Mouse (Mus musculus): Measurements from ENCODE around the gene Metap2. TPM values are rescaled to one million over a fixed set of nuclear protein-coding genes. Genes with fewer than 3 reads are reported as not detected.

The Metap2 gene
- total RNA-seq, 1 experiment = 206 TPM

DNA sequence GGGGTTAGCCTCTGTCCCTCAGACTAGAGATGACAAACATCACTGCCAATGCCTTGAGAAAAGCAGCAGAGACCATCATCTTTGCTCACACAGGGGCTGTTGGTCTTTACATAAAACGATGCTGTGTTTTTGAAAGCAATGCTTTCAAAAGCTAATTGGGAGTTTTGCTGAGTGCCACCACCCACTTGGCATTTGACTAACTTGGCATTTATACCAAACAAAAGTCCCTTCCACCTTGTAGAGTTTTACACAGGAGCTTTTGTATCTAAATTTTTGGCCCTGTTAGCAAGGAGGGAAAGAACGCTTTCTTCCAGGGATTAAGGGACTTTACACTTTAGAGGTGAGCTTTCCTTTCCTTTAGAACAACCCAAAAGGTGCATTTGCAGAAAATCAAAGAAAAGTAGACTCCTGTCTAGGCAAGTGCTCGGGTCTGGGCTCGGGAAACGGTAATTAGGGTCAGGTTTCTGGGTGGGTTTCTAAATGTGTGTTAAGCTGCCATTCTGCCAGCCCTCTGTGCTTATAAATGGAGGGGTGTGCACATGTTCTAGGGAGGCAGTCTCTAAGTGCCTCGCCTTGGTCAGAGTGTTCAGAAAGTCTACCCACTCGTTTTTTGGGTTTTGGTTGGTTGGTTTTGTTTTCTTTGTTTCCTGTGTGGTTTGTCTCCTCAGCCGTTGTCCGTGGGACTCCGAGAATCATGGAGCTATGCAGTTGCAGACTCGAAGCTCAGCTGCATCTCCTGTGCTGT, 18.8 kb upstream of the Metap2 start:
- H3K27ac ChIP-seq (ENCODE audit: insufficient read depth, low read depth, low read length, poor library complexity, severe bottlenecking) = no peak overlapping the region
- no peaks in the 10 kb centered on the region for H3K36me3 ChIP-seq (ENCODE audit: control insufficient read depth, insufficient read depth, low read length, poor library complexity, severe bottlenecking)
- H3K4me1 ChIP-seq (ENCODE audit: control insufficient read depth in 2 of 2, insufficient read depth in 2 of 2, low read length in 2 of 2, poor library complexity in 1 of 2) = peaks cover 0 to 5% of the 10 kb centered on the region in 2 experiments; a peak in 1 of 4 replicates
- no peak for TF ChIP-seq HCFC1 (IDR thresholded peaks at IDR 0.05; ENCODE audit: borderline replicate concordance, insufficient read depth, low read length)
- no peak for TF ChIP-seq CHD2 (IDR thresholded peaks at IDR 0.05; ENCODE audit: low read depth, low read length)
- no peak for TF ChIP-seq ZC3H11A (IDR thresholded peaks at IDR 0.05; ENCODE audit: borderline replicate concordance, low read depth, low read length)
- no peak for TF ChIP-seq ZNF384 (IDR thresholded peaks at IDR 0.05; ENCODE audit: low read depth, low read length)
- H3K9ac ChIP-seq (ENCODE audit: insufficient read depth, low read depth, low read length, poor library complexity, severe bottlenecking) = no peak overlapping the region
- no peak for DNase-seq (ENCODE audit: low read depth, low spot score)
- no peaks in the 10 kb centered on the region for H3K9me3 ChIP-seq (ENCODE audit: control insufficient read depth, insufficient read depth, low read depth, low read length)
- in situ Hi-C loops (cut with MboI; ENCODE audit: low sequenced_read_pairs in 2 of 2, unreplicated experiment in 2 of 2) = no loop called here
- no peak overlapping the region for H3K4me3 ChIP-seq (ENCODE audit: insufficient read depth in 1 of 2, low read depth in 1 of 2, low read length in 2 of 2, poor library complexity in 1 of 2, severe bottlenecking in 1 of 2)

DNA sequence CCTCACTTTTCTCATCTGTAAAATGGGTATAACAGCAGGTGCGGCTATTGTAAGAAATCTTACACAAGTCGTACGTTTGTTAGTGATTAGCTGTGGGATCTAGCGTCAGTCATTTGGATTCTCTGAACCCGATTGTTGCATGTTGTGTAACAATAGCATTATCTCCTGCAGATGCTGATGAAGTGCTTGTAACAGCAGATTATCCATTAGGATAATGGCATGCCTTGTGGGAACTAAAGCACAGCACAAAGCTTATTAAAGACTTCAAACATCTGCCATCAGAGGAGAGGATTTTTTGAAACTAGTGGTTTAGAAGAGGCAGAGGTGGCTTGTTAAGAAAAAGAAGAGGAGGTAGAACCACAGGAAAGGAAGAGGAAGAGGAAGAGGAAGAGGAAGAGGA, 16.6 kb upstream of the Metap2 start:
- Histone ChIP-seq H3K9ac (ENCODE audit: insufficient read depth, low read depth, low read length, poor library complexity, severe bottlenecking) (no peak overlapping the region), H3K36me3 (ENCODE audit: control insufficient read depth, insufficient read depth, low read length, poor library complexity, severe bottlenecking) (no peaks in the 10 kb centered on the region), H3K9me3 (ENCODE audit: control insufficient read depth, insufficient read depth, low read depth, low read length) (no peaks in the 10 kb centered on the region), H3K4me3 (ENCODE audit: insufficient read depth in 1 of 2, low read depth in 1 of 2, low read length in 2 of 2, poor library complexity in 1 of 2, severe bottlenecking in 1 of 2) (no peak overlapping the region), H3K27ac (ENCODE audit: insufficient read depth, low read depth, low read length, poor library complexity, severe bottlenecking) (no peak overlapping the region), H3K4me1 (ENCODE audit: control insufficient read depth in 2 of 2, insufficient read depth in 2 of 2, low read length in 2 of 2, poor library complexity in 1 of 2) (peaks cover 0 to 5% of the 10 kb centered on the region in 2 experiments; a peak in 2 of 4 replicates)
- no peak for DNase-seq (ENCODE audit: low read depth, low spot score)
- TF ChIP-seq ZNF384 (IDR thresholded peaks at IDR 0.05; ENCODE audit: low read depth, low read length) (no peak), CHD2 (IDR thresholded peaks at IDR 0.05; ENCODE audit: low read depth, low read length) (no peak), MAFK (IDR thresholded peaks at IDR 0.05; ENCODE audit: insufficient read depth, low read depth, low read length) (no peak), HCFC1 (IDR thresholded peaks at IDR 0.05; ENCODE audit: borderline replicate concordance, insufficient read depth, low read length) (no peak), ZC3H11A (IDR thresholded peaks at IDR 0.05; ENCODE audit: borderline replicate concordance, low read depth, low read length) (no peak)
- in situ Hi-C loops (cut with MboI; ENCODE audit: low sequenced_read_pairs in 2 of 2, unreplicated experiment in 2 of 2) = no loop called here

GRCm38 (mm10) chr10:93912917-93913316, 16.0 kb upstream of the Metap2 start:
- TF ChIP-seq HCFC1 (IDR thresholded peaks at IDR 0.05; ENCODE audit: borderline replicate concordance, insufficient read depth, low read length) (no peak), ZNF384 (IDR thresholded peaks at IDR 0.05; ENCODE audit: low read depth, low read length) (no peak), MAFK (IDR thresholded peaks at IDR 0.05; ENCODE audit: insufficient read depth, low read depth, low read length) (no peak), CHD2 (IDR thresholded peaks at IDR 0.05; ENCODE audit: low read depth, low read length) (no peak), ZC3H11A (IDR thresholded peaks at IDR 0.05; ENCODE audit: borderline replicate concordance, low read depth, low read length) (no peak)
- H3K27ac ChIP-seq (ENCODE audit: insufficient read depth, low read depth, low read length, poor library complexity, severe bottlenecking) = no peak overlapping the region
- H3K4me3 ChIP-seq (ENCODE audit: insufficient read depth in 1 of 2, low read depth in 1 of 2, low read length in 2 of 2, poor library complexity in 1 of 2, severe bottlenecking in 1 of 2) = no peak overlapping the region
- no peak for DNase-seq (ENCODE audit: low read depth, low spot score)
- peaks cover 2 to 5% of the 10 kb centered on the region in 2 experiments; a peak in 2 of 4 replicates for H3K4me1 ChIP-seq (ENCODE audit: control insufficient read depth in 2 of 2, insufficient read depth in 2 of 2, low read length in 2 of 2, poor library complexity in 1 of 2)
- H3K9me3 ChIP-seq (ENCODE audit: control insufficient read depth, insufficient read depth, low read depth, low read length) = no peaks in the 10 kb centered on the region
- H3K36me3 ChIP-seq (ENCODE audit: control insufficient read depth, insufficient read depth, low read length, poor library complexity, severe bottlenecking) = no peaks in the 10 kb centered on the region
- no peak overlapping the region for H3K9ac ChIP-seq (ENCODE audit: insufficient read depth, low read depth, low read length, poor library complexity, severe bottlenecking)
- in situ Hi-C loops (cut with MboI; ENCODE audit: low sequenced_read_pairs in 2 of 2, unreplicated experiment in 2 of 2) = no loop called here

DNA sequence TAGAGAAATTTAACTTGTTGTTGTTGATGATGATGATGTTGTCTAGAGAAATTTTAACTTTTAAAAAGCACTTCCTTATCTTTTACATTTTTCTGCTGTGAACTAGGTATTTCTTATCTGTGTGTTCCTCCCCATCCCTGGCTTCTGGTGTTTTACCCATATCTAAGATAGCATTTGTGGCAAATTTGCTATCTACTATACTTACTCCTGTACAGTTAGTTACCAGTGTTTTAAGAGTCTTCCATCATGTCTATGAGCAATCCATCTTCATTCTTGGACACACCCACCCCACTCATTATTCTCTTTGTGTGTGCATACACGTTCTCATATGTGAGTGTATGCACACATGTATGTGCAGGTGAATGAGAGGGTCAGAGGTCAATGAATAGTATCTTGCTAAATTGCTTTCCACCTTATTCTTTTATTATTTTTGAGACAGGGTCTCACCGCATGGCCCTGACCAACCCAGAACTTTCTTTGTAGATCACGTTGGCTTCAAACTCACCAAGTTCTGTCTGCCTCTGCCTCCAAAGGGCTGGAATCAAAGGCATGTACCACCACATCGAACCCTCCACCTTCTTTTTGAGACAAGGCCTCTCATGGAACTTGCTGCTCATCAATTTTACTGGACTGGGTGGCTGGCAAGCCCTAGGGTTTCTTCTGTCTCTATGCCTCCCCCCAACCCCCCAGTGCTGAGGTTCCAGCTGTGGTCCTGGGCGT, 15.4 kb upstream of the Metap2 start:
- in situ Hi-C loops (cut with MboI; ENCODE audit: low sequenced_read_pairs in 2 of 2, unreplicated experiment in 2 of 2) = no loop called here
- Histone ChIP-seq H3K4me1 (ENCODE audit: control insufficient read depth in 2 of 2, insufficient read depth in 2 of 2, low read length in 2 of 2, poor library complexity in 1 of 2) (peaks cover 5% of the 10 kb centered on the region in 2 experiments; a peak in 2 of 4 replicates), H3K9me3 (ENCODE audit: control insufficient read depth, insufficient read depth, low read depth, low read length) (no peaks in the 10 kb centered on the region), H3K9ac (ENCODE audit: insufficient read depth, low read depth, low read length, poor library complexity, severe bottlenecking) (no peak overlapping the region), H3K36me3 (ENCODE audit: control insufficient read depth, insufficient read depth, low read length, poor library complexity, severe bottlenecking) (no peaks in the 10 kb centered on the region), H3K4me3 (ENCODE audit: insufficient read depth in 1 of 2, low read depth in 1 of 2, low read length in 2 of 2, poor library complexity in 1 of 2, severe bottlenecking in 1 of 2) (no peak overlapping the region), H3K27ac (ENCODE audit: insufficient read depth, low read depth, low read length, poor library complexity, severe bottlenecking) (no peak overlapping the region)
- DNase-seq (ENCODE audit: low read depth, low spot score) = no peak
- TF ChIP-seq HCFC1 (IDR thresholded peaks at IDR 0.05; ENCODE audit: borderline replicate concordance, insufficient read depth, low read length) (no peak), ZNF384 (IDR thresholded peaks at IDR 0.05; ENCODE audit: low read depth, low read length) (no peak), ZC3H11A (IDR thresholded peaks at IDR 0.05; ENCODE audit: borderline replicate concordance, low read depth, low read length) (no peak), MAFK (IDR thresholded peaks at IDR 0.05; ENCODE audit: insufficient read depth, low read depth, low read length) (no peak), CHD2 (IDR thresholded peaks at IDR 0.05; ENCODE audit: low read depth, low read length) (no peak)

Measured in ES-E14 (cell line).